ENCODE assay signal across 14 mouse cellular contexts in the genomic region with DNA sequence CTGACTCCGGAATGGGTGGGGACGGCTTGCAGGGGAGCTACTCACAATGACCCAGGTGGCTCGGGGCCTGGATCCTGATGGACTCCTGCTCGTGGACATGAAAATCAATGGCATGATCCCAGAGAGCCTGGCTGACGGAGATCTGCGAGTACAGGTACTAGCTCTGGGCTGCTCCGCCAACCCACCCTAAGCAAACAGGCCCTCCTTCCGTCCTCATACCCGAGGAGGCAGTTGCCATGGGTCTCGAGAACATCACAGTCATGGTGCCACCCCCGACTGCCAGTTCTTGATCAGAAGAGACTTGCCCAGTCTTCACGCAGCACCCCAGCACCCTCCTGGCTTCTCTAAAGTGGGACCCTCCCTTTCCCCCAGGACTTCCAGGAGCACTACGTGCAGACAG. TPM values are rescaled to one million over a fixed set of nuclear protein-coding genes. Genes with fewer than 3 reads are reported as not detected.
DNase-seq lines count a peak whose midpoint lies in the region; ATAC-seq lines count a peak whose summit lies in the region.
"Had no signal": no experiment of that assay in that cellular context is flagged by ENCODE, and none has a peak within 500 bp of the region (broad histone marks: within the 10 kb centered on the region; RNA-seq: fewer than 3 reads in every experiment).

No protein-coding gene starts in this region.

- H3K27me3 ChIP-seq in embryonic facial prominence, embryonic 15.5 days: 0 out of 2 replicates have a peak, but pooled peaks cover 3% of the 10 kb centered on the region
- peaks cover 41% of the 10 kb centered on the region for H3K27me3 ChIP-seq in embryonic facial prominence, embryonic 10.5 days (replicated peaks; ENCODE audit: low read depth, poor library complexity, severe bottlenecking)
- H3K27me3 ChIP-seq in liver, embryonic 15.5 days: no peaks in the 10 kb centered on the region
- peaks cover 45% of the 10 kb centered on the region for H3K27me3 ChIP-seq in liver, embryonic 12.5 days (replicated peaks)
- no peaks in the 10 kb centered on the region for H3K27me3 ChIP-seq in intestine, embryonic 15.5 days (replicated peaks)
- no peaks in the 10 kb centered on the region for H3K27me3 ChIP-seq in stomach, embryonic 15.5 days (replicated peaks)

- H3K36me3 ChIP-seq in embryonic facial prominence, embryonic 15.5 days: no peaks in the 10 kb centered on the region
- H3K36me3 ChIP-seq in embryonic facial prominence, embryonic 10.5 days (replicated peaks): no peaks in the 10 kb centered on the region
- no peaks in the 10 kb centered on the region for H3K36me3 ChIP-seq in liver, embryonic 15.5 days (replicated peaks)
- H3K36me3 ChIP-seq in liver, embryonic 12.5 days: no peaks in the 10 kb centered on the region
- no peaks in the 10 kb centered on the region for H3K36me3 ChIP-seq in intestine, embryonic 15.5 days
- no peaks in the 10 kb centered on the region for H3K36me3 ChIP-seq in stomach, embryonic 15.5 days
- H3K36me3 ChIP-seq: forebrain, embryonic 10.5 days; limb, embryonic 12.5 days had no signal

- H3K27ac ChIP-seq in embryonic facial prominence, embryonic 15.5 days (replicated peaks): peak overlapping the region; percentile 78
- no peak overlapping the region; the same call in 1 of the 2 replicates for H3K27ac ChIP-seq in embryonic facial prominence, embryonic 10.5 days (replicated peaks)
- peak overlapping the region; percentile 7; the same call in 1 of the 2 replicates for H3K27ac ChIP-seq in liver, embryonic 15.5 days (replicated peaks)
- H3K27ac ChIP-seq in liver, embryonic 12.5 days: no peak overlapping the region; the same call in 1 of the 2 replicates
- peak overlapping the region; percentile 74 for H3K27ac ChIP-seq in intestine, embryonic 15.5 days
- peak overlapping the region; percentile 68; the same call in 1 of the 2 replicates for H3K27ac ChIP-seq in stomach, embryonic 15.5 days
- H3K27ac ChIP-seq: forebrain, embryonic 10.5 days; limb, embryonic 12.5 days had no signal

- H3K9ac ChIP-seq in embryonic facial prominence, embryonic 15.5 days: no peak overlapping the region
- no peak overlapping the region for H3K9ac ChIP-seq in liver, embryonic 15.5 days
- H3K9ac ChIP-seq in liver, embryonic 12.5 days: no peak overlapping the region
- H3K9ac ChIP-seq in intestine, embryonic 15.5 days: no peak overlapping the region
- H3K9ac ChIP-seq in stomach, embryonic 15.5 days: no peak overlapping the region
- H3K9ac ChIP-seq: limb, embryonic 12.5 days had no signal

- H3K9me3 ChIP-seq in embryonic facial prominence, embryonic 15.5 days (replicated peaks): no peaks in the 10 kb centered on the region
- H3K9me3 ChIP-seq in embryonic facial prominence, embryonic 10.5 days: no peaks in the 10 kb centered on the region
- H3K9me3 ChIP-seq in liver, embryonic 15.5 days (replicated peaks): no peaks in the 10 kb centered on the region
- H3K9me3 ChIP-seq in liver, embryonic 12.5 days (replicated peaks): no peaks in the 10 kb centered on the region
- no peaks in the 10 kb centered on the region for H3K9me3 ChIP-seq in intestine, embryonic 15.5 days
- no peaks in the 10 kb centered on the region for H3K9me3 ChIP-seq in stomach, embryonic 15.5 days
- H3K9me3 ChIP-seq: forebrain, embryonic 10.5 days; limb, embryonic 12.5 days had no signal

- DNase-seq in embryonic facial prominence, embryonic 10.5 days (ENCODE audit: low spot score): no peak
- DNase-seq in right cerebral cortex, postnatal 25 days: no peak
- no peak for DNase-seq in urinary bladder, postnatal 10 days (ENCODE audit: low spot score)
- DNase-seq: adrenal gland, postnatal 14 days; cerebellum, adult 11 months; cerebellum, postnatal 14 days; thymus, postnatal 14 days had no signal

- H3K4me1 ChIP-seq in embryonic facial prominence, embryonic 15.5 days: peaks cover 62% of the 10 kb centered on the region
- peaks cover 62% of the 10 kb centered on the region for H3K4me1 ChIP-seq in embryonic facial prominence, embryonic 10.5 days
- H3K4me1 ChIP-seq in liver, embryonic 15.5 days (replicated peaks): peaks cover 48% of the 10 kb centered on the region
- H3K4me1 ChIP-seq in liver, embryonic 12.5 days: peaks cover 26% of the 10 kb centered on the region
- peaks cover 41% of the 10 kb centered on the region for H3K4me1 ChIP-seq in intestine, embryonic 15.5 days (replicated peaks)
- peaks cover 56% of the 10 kb centered on the region for H3K4me1 ChIP-seq in stomach, embryonic 15.5 days

- 85% methylated on average over 13 of the region's 13 CpGs for WGBS in embryonic facial prominence, embryonic 15.5 days
- 80% methylated on average over 13 of the region's 13 CpGs for WGBS in embryonic facial prominence, embryonic 10.5 days
- WGBS in liver, embryonic 15.5 days (ENCODE audit: insufficient replicate concordance): 55% methylated on average over 13 of the region's 13 CpGs
- 59% methylated on average over 13 of the region's 13 CpGs for WGBS in liver, embryonic 12.5 days (ENCODE audit: insufficient replicate concordance)
- WGBS in intestine, embryonic 15.5 days: 71% methylated on average over 13 of the region's 13 CpGs
- 63% methylated on average over 13 of the region's 13 CpGs for WGBS in stomach, embryonic 15.5 days

- H3K4me3 ChIP-seq in embryonic facial prominence, embryonic 15.5 days (replicated peaks): no peak overlapping the region
- H3K4me3 ChIP-seq in embryonic facial prominence, embryonic 10.5 days: no peak overlapping the region
- no peak overlapping the region for H3K4me3 ChIP-seq in liver, embryonic 15.5 days (replicated peaks)
- H3K4me3 ChIP-seq in liver, embryonic 12.5 days: no peak overlapping the region
- H3K4me3 ChIP-seq in intestine, embryonic 15.5 days (replicated peaks): no peak overlapping the region
- no peak overlapping the region for H3K4me3 ChIP-seq in stomach, embryonic 15.5 days (replicated peaks)
- H3K4me3 ChIP-seq: forebrain, embryonic 10.5 days; limb, embryonic 12.5 days had no signal

- no peak for ATAC-seq in embryonic facial prominence, embryonic 15.5 days (ENCODE audit: insufficient number of reproducible peaks, low FRiP score, low TSS enrichment, low read depth)
- no peak for ATAC-seq in liver, embryonic 15.5 days (ENCODE audit: insufficient read depth)
- no peak for ATAC-seq in liver, embryonic 12.5 days
- no peak; the same call in 1 of the 2 replicates for ATAC-seq in intestine, embryonic 15.5 days
- ATAC-seq in stomach, embryonic 15.5 days (ENCODE audit: insufficient read depth, low FRiP score, low read depth): no peak

- no peak overlapping the region for H3K4me2 ChIP-seq in embryonic facial prominence, embryonic 15.5 days (replicated peaks)
- no peak overlapping the region; the same call in 1 of the 2 replicates for H3K4me2 ChIP-seq in liver, embryonic 15.5 days
- H3K4me2 ChIP-seq in liver, embryonic 12.5 days: no peak overlapping the region
- H3K4me2 ChIP-seq in intestine, embryonic 15.5 days (replicated peaks): peak overlapping the region; percentile 20; the same call in 1 of the 2 replicates
- H3K4me2 ChIP-seq in stomach, embryonic 15.5 days: no peak overlapping the region
- H3K4me2 ChIP-seq: limb, embryonic 12.5 days had no signal

RNA-seq across cellular contexts. Expression of gene Ass1, which starts 17.0 kb away (rescaled TPM):
- 38.1 and 41.3 TPM in 2 replicates for polyA plus RNA-seq in embryonic facial prominence, embryonic 15.5 days (2015; fragmentation: Nextera tagmentation; extraction: Ambion mirVana)
- 13.0 and 16.1 TPM in 2 replicates for polyA plus RNA-seq in embryonic facial prominence, embryonic 10.5 days (2016; fragmentation: Nextera tagmentation; extraction: Ambion mirVana)
- polyA plus RNA-seq in liver, embryonic 15.5 days (2015; fragmentation: Nextera tagmentation; extraction: Ambion mirVana): 232 and 321 TPM in 2 replicates
- polyA plus RNA-seq in liver, embryonic 12.5 days (2016; fragmentation: Nextera tagmentation; extraction: Ambion mirVana): 58.9 and 59.9 TPM in 2 replicates
- 176 and 244 TPM in 2 replicates for polyA plus RNA-seq in intestine, embryonic 15.5 days (2015; fragmentation: Nextera tagmentation; extraction: Ambion mirVana)
- 153 and 178 TPM in 2 replicates for polyA plus RNA-seq in stomach, embryonic 15.5 days (2015; fragmentation: Nextera tagmentation; extraction: Ambion mirVana)

Comparison
In these comparisons a context has a peak if more than half of its experiments do, and no peak if none do; other contexts are left out.
1. H3K27ac ChIP-seq: peak in embryonic facial prominence, embryonic 15.5 days (single experiment), liver, embryonic 15.5 days (single experiment), intestine, embryonic 15.5 days (single experiment) and stomach, embryonic 15.5 days (single experiment); none in embryonic facial prominence, embryonic 10.5 days (single experiment) and liver, embryonic 12.5 days (single experiment).